Mouse (Mus musculus): ENCODE measurements around the gene Sobp.

- TF ChIP-seq CTCF (conservative IDR thresholded peaks at IDR 0.05; ENCODE audit: insufficient read depth, insufficient read length, low read depth, low read length) (no peak), POLR2A (IDR thresholded peaks at IDR 0.05; ENCODE audit: low read depth, low read length) (no peak)
Observed at GRCm38 (mm10) chr10:43055405-43055804, 118.9 kb downstream of the Sobp start.

All from kidney, adult 2 months (tissue).